Mouse (Mus musculus): ENCODE measurements around the gene L3mbtl3. TPM values are rescaled to one million over a fixed set of nuclear protein-coding genes. Genes with fewer than 3 reads are reported as not detected.

L3mbtl3 gene
- polyA plus RNA-seq, 1 experiment from 2014 or later: 19.0 TPM

GRCm38 (mm10) chr10:26372940-26373931, 2.5 kb downstream of the L3mbtl3 start:
- Histone ChIP-seq H3K36me3 (ENCODE audit: control insufficient read depth, insufficient read depth, low read length) (no peaks in the 10 kb centered on the region), H3K4me2 (replicated peaks; ENCODE audit: low read depth, low read length) (peak overlapping the region; percentile 91), H3K4me1 (replicated peaks; ENCODE audit: control insufficient read depth, insufficient read depth, low read length) (no peaks in the 10 kb centered on the region), H3K27me3 (ENCODE audit: control insufficient read depth, insufficient read depth, low read length) (no peaks in the 10 kb centered on the region), H3K9me3 (ENCODE audit: control insufficient read depth, low read length) (no peaks in the 10 kb centered on the region), H3K27ac (ENCODE audit: low read depth, low read length) (peak overlapping the region; percentile 95; the same call in 1 of the 2 replicates), H3K9ac (ENCODE audit: low read depth, low read length) (peak overlapping the region; percentile 94), H3K4me3 (ENCODE audit: low read depth, low read length) (peak overlapping the region; percentile 79)
- ATAC-seq (ENCODE audit: low FRiP score) (no peak), DNase-seq (ENCODE audit: low spot score) (peak; percentile 81)
- under 1% methylated on average over 48 of the region's 51 CpGs for WGBS

GRCm38 (mm10) chr10:26371416-26371815, 4.4 kb downstream of the L3mbtl3 start:
- H3K27me3 ChIP-seq (ENCODE audit: control insufficient read depth, insufficient read depth, low read length): no peaks in the 10 kb centered on the region
- H3K36me3 ChIP-seq (ENCODE audit: control insufficient read depth, insufficient read depth, low read length): no peaks in the 10 kb centered on the region
- H3K9me3 ChIP-seq (ENCODE audit: control insufficient read depth, low read length): no peaks in the 10 kb centered on the region
- H3K9ac ChIP-seq (ENCODE audit: low read depth, low read length): no peak overlapping the region
- no peak overlapping the region for H3K4me3 ChIP-seq (ENCODE audit: low read depth, low read length)
- DNase-seq (ENCODE audit: low spot score): peak; percentile 13
- no peak overlapping the region for H3K4me2 ChIP-seq (replicated peaks; ENCODE audit: low read depth, low read length)
- no peak overlapping the region for H3K27ac ChIP-seq (ENCODE audit: low read depth, low read length)
- WGBS: 54% methylated on average over 7 of the region's 7 CpGs
- no peak for ATAC-seq (ENCODE audit: low FRiP score)
- H3K4me1 ChIP-seq (replicated peaks; ENCODE audit: control insufficient read depth, insufficient read depth, low read length): no peaks in the 10 kb centered on the region

GRCm38 (mm10) chr10:26364942-26365341, 10.8 kb downstream of the L3mbtl3 start:
- Histone ChIP-seq H3K27ac (ENCODE audit: low read depth, low read length) (no peak overlapping the region), H3K27me3 (ENCODE audit: control insufficient read depth, insufficient read depth, low read length) (no peaks in the 10 kb centered on the region), H3K36me3 (ENCODE audit: control insufficient read depth, insufficient read depth, low read length) (no peaks in the 10 kb centered on the region), H3K4me3 (ENCODE audit: low read depth, low read length) (no peak overlapping the region), H3K4me2 (replicated peaks; ENCODE audit: low read depth, low read length) (no peak overlapping the region), H3K9me3 (ENCODE audit: control insufficient read depth, low read length) (no peaks in the 10 kb centered on the region), H3K9ac (ENCODE audit: low read depth, low read length) (no peak overlapping the region), H3K4me1 (replicated peaks; ENCODE audit: control insufficient read depth, insufficient read depth, low read length) (no peaks in the 10 kb centered on the region)
- ATAC-seq (ENCODE audit: low FRiP score) (no peak), DNase-seq (ENCODE audit: low spot score) (no peak)
- WGBS: 95% methylated on average over 2 of the region's 2 CpGs

GRCm38 (mm10) chr10:26364326-26364856, 11.4 kb downstream of the L3mbtl3 start:
- Histone ChIP-seq H3K4me2 (replicated peaks; ENCODE audit: low read depth, low read length) (no peak overlapping the region), H3K4me1 (replicated peaks; ENCODE audit: control insufficient read depth, insufficient read depth, low read length) (no peaks in the 10 kb centered on the region), H3K4me3 (ENCODE audit: low read depth, low read length) (no peak overlapping the region), H3K9ac (ENCODE audit: low read depth, low read length) (no peak overlapping the region), H3K9me3 (ENCODE audit: control insufficient read depth, low read length) (no peaks in the 10 kb centered on the region), H3K36me3 (ENCODE audit: control insufficient read depth, insufficient read depth, low read length) (no peaks in the 10 kb centered on the region), H3K27ac (ENCODE audit: low read depth, low read length) (no peak overlapping the region), H3K27me3 (ENCODE audit: control insufficient read depth, insufficient read depth, low read length) (no peaks in the 10 kb centered on the region)
- no peak for ATAC-seq (ENCODE audit: low FRiP score)
- no peak for DNase-seq (ENCODE audit: low spot score)
- 86% methylated on average over 8 of the region's 8 CpGs for WGBS

DNA sequence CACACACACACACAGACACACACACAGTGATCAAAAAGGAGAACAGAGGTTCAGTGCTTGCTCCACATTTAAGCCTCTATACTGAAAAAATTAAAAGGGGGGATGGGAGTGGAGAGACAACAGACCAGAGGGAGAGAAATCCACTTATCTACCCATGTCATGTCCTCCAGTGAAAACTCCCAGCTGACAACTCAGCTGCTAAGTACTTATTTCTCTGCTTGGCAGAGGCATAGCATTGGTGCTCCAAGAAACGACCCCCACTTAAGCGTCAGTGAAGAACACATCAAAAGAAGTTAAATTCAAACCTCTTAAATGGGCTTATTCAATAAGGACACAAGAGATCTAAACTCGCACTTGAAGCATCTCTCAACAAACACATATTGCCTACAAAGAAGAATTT, 12.2 kb downstream of the L3mbtl3 start:
- no peaks in the 10 kb centered on the region for H3K4me1 ChIP-seq (replicated peaks; ENCODE audit: control insufficient read depth, insufficient read depth, low read length)
- no peaks in the 10 kb centered on the region for H3K9me3 ChIP-seq (ENCODE audit: control insufficient read depth, low read length)
- 78% methylated on average over 3 of the region's 3 CpGs for WGBS
- DNase-seq (ENCODE audit: low spot score) (no peak), ATAC-seq (ENCODE audit: low FRiP score) (no peak)
- H3K27me3 ChIP-seq (ENCODE audit: control insufficient read depth, insufficient read depth, low read length): no peaks in the 10 kb centered on the region
- no peaks in the 10 kb centered on the region for H3K36me3 ChIP-seq (ENCODE audit: control insufficient read depth, insufficient read depth, low read length)
- no peak overlapping the region for H3K4me2 ChIP-seq (replicated peaks; ENCODE audit: low read depth, low read length)
- H3K4me3 ChIP-seq (ENCODE audit: low read depth, low read length): no peak overlapping the region
- no peak overlapping the region for H3K27ac ChIP-seq (ENCODE audit: low read depth, low read length)
- H3K9ac ChIP-seq (ENCODE audit: low read depth, low read length): no peak overlapping the region

- DNase-seq (ENCODE audit: low spot score) (no peak), ATAC-seq (ENCODE audit: low FRiP score) (no peak)
- Histone ChIP-seq H3K27me3 (ENCODE audit: control insufficient read depth, insufficient read depth, low read length) (no peaks in the 10 kb centered on the region), H3K4me1 (replicated peaks; ENCODE audit: control insufficient read depth, insufficient read depth, low read length) (no peaks in the 10 kb centered on the region), H3K36me3 (ENCODE audit: control insufficient read depth, insufficient read depth, low read length) (no peaks in the 10 kb centered on the region), H3K4me2 (replicated peaks; ENCODE audit: low read depth, low read length) (no peak overlapping the region), H3K4me3 (ENCODE audit: low read depth, low read length) (no peak overlapping the region), H3K9me3 (ENCODE audit: control insufficient read depth, low read length) (no peaks in the 10 kb centered on the region), H3K27ac (ENCODE audit: low read depth, low read length) (no peak overlapping the region), H3K9ac (ENCODE audit: low read depth, low read length) (no peak overlapping the region)
- 90% methylated on average over 6 of the region's 6 CpGs for WGBS
Measured at GRCm38 (mm10) chr10:26358798-26359197, 17.0 kb downstream of the L3mbtl3 start.

- ATAC-seq (ENCODE audit: low FRiP score): no peak
- Histone ChIP-seq H3K9ac (ENCODE audit: low read depth, low read length) (no peak overlapping the region), H3K36me3 (ENCODE audit: control insufficient read depth, insufficient read depth, low read length) (no peaks in the 10 kb centered on the region), H3K27ac (ENCODE audit: low read depth, low read length) (no peak overlapping the region), H3K4me2 (replicated peaks; ENCODE audit: low read depth, low read length) (no peak overlapping the region), H3K4me3 (ENCODE audit: low read depth, low read length) (no peak overlapping the region), H3K27me3 (ENCODE audit: control insufficient read depth, insufficient read depth, low read length) (no peaks in the 10 kb centered on the region), H3K9me3 (ENCODE audit: control insufficient read depth, low read length) (no peaks in the 10 kb centered on the region), H3K4me1 (replicated peaks; ENCODE audit: control insufficient read depth, insufficient read depth, low read length) (no peaks in the 10 kb centered on the region)
- DNase-seq (ENCODE audit: low spot score): no peak
- 97% methylated on average over 5 of the region's 5 CpGs for WGBS
Measured at GRCm38 (mm10) chr10:26358231-26358630, 17.5 kb downstream of the L3mbtl3 start.

DNA sequence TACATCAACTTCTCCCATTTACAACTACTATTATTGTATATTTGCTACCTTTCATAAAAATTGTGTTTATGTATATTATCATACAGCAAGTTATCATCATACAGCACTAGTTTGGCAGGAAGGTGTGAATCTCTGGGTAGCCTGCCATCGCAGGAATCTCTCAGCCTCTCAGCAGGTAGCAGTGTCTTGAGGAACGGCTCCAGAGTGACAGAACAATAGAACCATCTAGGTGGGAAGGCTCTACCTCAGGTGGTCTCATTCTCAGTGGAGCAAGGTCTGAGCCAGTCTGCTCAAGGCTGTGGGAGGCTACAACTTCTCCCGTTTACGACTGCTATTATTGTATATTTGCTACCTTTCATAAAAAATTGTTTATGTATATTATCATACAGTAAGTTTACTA, 22.0 kb downstream of the L3mbtl3 start:
- DNase-seq (ENCODE audit: low spot score) (no peak), ATAC-seq (ENCODE audit: low FRiP score) (no peak)
- Histone ChIP-seq H3K27ac (ENCODE audit: low read depth, low read length) (no peak overlapping the region), H3K9ac (ENCODE audit: low read depth, low read length) (no peak overlapping the region), H3K9me3 (ENCODE audit: control insufficient read depth, low read length) (no peaks in the 10 kb centered on the region), H3K4me1 (replicated peaks; ENCODE audit: control insufficient read depth, insufficient read depth, low read length) (no peaks in the 10 kb centered on the region), H3K27me3 (ENCODE audit: control insufficient read depth, insufficient read depth, low read length) (no peaks in the 10 kb centered on the region), H3K4me3 (ENCODE audit: low read depth, low read length) (no peak overlapping the region), H3K4me2 (replicated peaks; ENCODE audit: low read depth, low read length) (no peak overlapping the region), H3K36me3 (ENCODE audit: control insufficient read depth, insufficient read depth, low read length) (peaks cover 2% of the 10 kb centered on the region; the same call in 1 of the 2 replicates)
- 60% methylated on average over 4 of the region's 4 CpGs for WGBS
